Mouse (Mus musculus): ENCODE results near the gene Hira. TPM values are rescaled to one million over a fixed set of nuclear protein-coding genes. Genes with fewer than 3 reads are reported as not detected.

The Hira gene
- polyA plus RNA-seq, 1 experiment from 2014 or later, result 4.9 TPM

Other genes with a start within 250 kb of the Hira start
- 26.8 and 37.7 TPM in 2 replicates for gene Sept5, start 247.1 kb upstream of the Hira start, polyA plus RNA-seq (2015; fragmentation: Nextera tagmentation; extraction: Ambion mirVana)
- 25.8 and 30.4 TPM in 2 replicates for gene Cldn5, start 100.2 kb upstream of the Hira start, polyA plus RNA-seq (2015; fragmentation: Nextera tagmentation; extraction: Ambion mirVana)
- gene Ufd1, start 65.3 kb upstream of the Hira start, polyA plus RNA-seq (2015; fragmentation: Nextera tagmentation; extraction: Ambion mirVana), result 79.1 and 80.0 TPM in 2 replicates
- gene Cdc45, start 65.0 kb upstream of the Hira start, polyA plus RNA-seq (2015; fragmentation: Nextera tagmentation; extraction: Ambion mirVana), result 30.9 and 33.4 TPM in 2 replicates
- 47.8 and 49.1 TPM in 2 replicates for gene 2510002D24Rik, start 40.5 kb upstream of the Hira start, polyA plus RNA-seq (2015; fragmentation: Nextera tagmentation; extraction: Ambion mirVana)
- gene Gm28539, start 40.5 kb upstream of the Hira start, polyA plus RNA-seq (2015; fragmentation: Nextera tagmentation; extraction: Ambion mirVana), result not detected in 2 replicates
- gene Mrpl40, start 175 bp upstream of the Hira start, polyA plus RNA-seq (2015; fragmentation: Nextera tagmentation; extraction: Ambion mirVana), result 88.9 and 94.7 TPM in 2 replicates